25 mouse cellular contexts compared by ENCODE assay signal in the genomic region with DNA sequence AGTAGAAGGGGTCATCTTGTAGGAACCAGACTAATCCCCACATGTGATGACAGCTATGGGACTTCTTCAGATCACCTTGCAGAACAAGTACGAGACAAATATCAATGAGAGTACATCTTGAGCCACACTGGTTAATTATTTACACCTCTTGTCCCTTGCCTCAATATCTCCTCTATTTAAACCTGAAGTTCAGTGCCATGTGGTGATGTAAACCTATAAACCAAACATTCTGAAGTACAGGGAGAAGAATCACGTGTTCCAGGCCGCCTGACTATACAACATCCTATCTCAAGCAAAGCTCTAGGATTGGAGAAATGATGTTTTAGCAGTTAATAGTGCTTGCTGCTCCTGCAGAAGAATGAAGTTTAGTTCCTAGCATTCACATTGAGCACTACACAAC. TPM values are rescaled to one million over a fixed set of nuclear protein-coding genes. Genes with fewer than 3 reads are reported as not detected.
DNase-seq lines count a peak whose midpoint lies in the region; ATAC-seq and TF ChIP-seq lines count a peak whose summit lies in the region.
"Had no signal": no experiment of that assay in that cellular context is flagged by ENCODE, and none has a peak within 500 bp of the region (broad histone marks: within the 10 kb centered on the region; RNA-seq: fewer than 3 reads in every experiment).

No protein-coding gene starts in this region.

- DNase-seq in liver, adult 2 months (ENCODE audit: extremely low read depth, low read depth, low spot score), result peak; percentile 85
- DNase-seq in liver, result no peak
- DNase-seq in liver, postnatal 0 days, result no peak
- no peak for DNase-seq in liver, embryonic 11.5 days (ENCODE audit: low spot score)
- DNase-seq in layer of hippocampus, adult 18-20 months (ENCODE audit: low spot score in 2 of 2), result no peak
- DNase-seq: adrenal gland, adult 8-10 months; adrenal gland, postnatal 14 days; adrenal gland, postnatal 36 days; B cell, adult 2 months; cerebellum, adult 11-12 months; cerebellum, adult 2 months; cerebellum, adult 9-10 months; cerebellum, postnatal 10 days; cerebellum, postnatal 25 days had no signal

- H3K27me3 ChIP-seq in liver, adult 2 months (ENCODE audit: control insufficient read depth, insufficient read depth, low read length), result no peaks in the 10 kb centered on the region
- H3K27me3 ChIP-seq in liver, postnatal 0 days (ENCODE audit: insufficient read depth, low read length), result no peaks in the 10 kb centered on the region
- no peaks in the 10 kb centered on the region for H3K27me3 ChIP-seq in liver, embryonic 11.5 days (replicated peaks; ENCODE audit: control insufficient read depth, insufficient read depth, low read length)
- H3K27me3 ChIP-seq in intestine, embryonic 15.5 days (replicated peaks), result no peaks in the 10 kb centered on the region
- no peaks in the 10 kb centered on the region for H3K27me3 ChIP-seq in intestine, postnatal 0 days (replicated peaks; ENCODE audit: control insufficient read depth, insufficient read depth, low read length)
- no peaks in the 10 kb centered on the region for H3K27me3 ChIP-seq in hindbrain, embryonic 13.5 days
- H3K27me3 ChIP-seq: CH12.LX; embryonic facial prominence, embryonic 12.5 days; forebrain, embryonic 13.5 days; Patski had no signal

- no peak for TF ChIP-seq CTCF in liver, adult 2 months (IDR thresholded peaks at IDR 0.05; ENCODE audit: low read depth, low read length)
- no peak for TF ChIP-seq CTCF in liver, postnatal 0 days (IDR thresholded peaks at IDR 0.05; ENCODE audit: low read depth)
- TF ChIP-seq CTCF in intestine, postnatal 0 days (IDR thresholded peaks at IDR 0.05; ENCODE audit: low read depth), result no peak

- H3K27ac ChIP-seq in liver, adult 2 months (replicated peaks; ENCODE audit: insufficient read depth, low read depth, low read length), result no peak overlapping the region
- H3K27ac ChIP-seq in liver, postnatal 0 days (ENCODE audit: low read depth), result no peak overlapping the region
- H3K27ac ChIP-seq in liver, embryonic 11.5 days (ENCODE audit: low read depth, low read length), result no peak overlapping the region
- no peak overlapping the region for H3K27ac ChIP-seq in intestine, embryonic 15.5 days
- no peak overlapping the region for H3K27ac ChIP-seq in intestine, postnatal 0 days (ENCODE audit: low read depth, low read length)
- no peak overlapping the region for H3K27ac ChIP-seq in hindbrain, embryonic 13.5 days
- H3K27ac ChIP-seq: embryonic facial prominence, embryonic 10.5 days; embryonic facial prominence, embryonic 12.5 days; forebrain, embryonic 13.5 days had no signal

- H3K4me1 ChIP-seq in liver, adult 2 months (ENCODE audit: control insufficient read depth, insufficient read depth, low read length), result peaks cover 4% of the 10 kb centered on the region; the same call in 1 of the 2 replicates
- 0 out of 2 replicates have a peak, but pooled peaks cover 4% of the 10 kb centered on the region for H3K4me1 ChIP-seq in liver, postnatal 0 days (ENCODE audit: insufficient read depth)
- H3K4me1 ChIP-seq in liver, embryonic 11.5 days (replicated peaks; ENCODE audit: control insufficient read depth, insufficient read depth, low read length), result no peaks in the 10 kb centered on the region
- H3K4me1 ChIP-seq in intestine, embryonic 15.5 days (replicated peaks), result no peaks in the 10 kb centered on the region
- H3K4me1 ChIP-seq in intestine, postnatal 0 days (replicated peaks; ENCODE audit: control insufficient read depth, insufficient read depth, low read length), result no peaks in the 10 kb centered on the region
- H3K4me1 ChIP-seq in hindbrain, embryonic 13.5 days (replicated peaks), result no peaks in the 10 kb centered on the region
- H3K4me1 ChIP-seq: embryonic facial prominence, embryonic 10.5 days; embryonic facial prominence, embryonic 12.5 days; forebrain, embryonic 13.5 days had no signal

- no peak for TF ChIP-seq POLR2A in liver, adult 2 months (IDR thresholded peaks at IDR 0.05; ENCODE audit: extremely low read depth, insufficient read depth, low read length)

- no peak overlapping the region for H3K4me3 ChIP-seq in liver, adult 2 months (ENCODE audit: insufficient read depth, low read depth, low read length)
- H3K4me3 ChIP-seq in liver, postnatal 0 days (ENCODE audit: low read depth, low read length), result no peak overlapping the region
- H3K4me3 ChIP-seq in liver, embryonic 11.5 days (ENCODE audit: low read depth, low read length), result no peak overlapping the region
- H3K4me3 ChIP-seq in intestine, embryonic 15.5 days (replicated peaks), result no peak overlapping the region
- no peak overlapping the region for H3K4me3 ChIP-seq in intestine, postnatal 0 days (ENCODE audit: low read depth, low read length)
- no peak overlapping the region for H3K4me3 ChIP-seq in hindbrain, embryonic 13.5 days
- H3K4me3 ChIP-seq: embryonic facial prominence, embryonic 10.5 days; embryonic facial prominence, embryonic 12.5 days; forebrain, embryonic 13.5 days had no signal

- 22% methylated on average over 3 of the region's 3 CpGs for WGBS in liver, adult 2 months
- 60% methylated on average over 3 of the region's 3 CpGs for WGBS in liver, postnatal 0 days (ENCODE audit: insufficient replicate concordance)
- WGBS in liver, embryonic 11.5 days, result 90% methylated on average over 3 of the region's 3 CpGs
- WGBS in intestine, embryonic 15.5 days, result 57% methylated on average over 3 of the region's 3 CpGs
- 45% methylated on average over 3 of the region's 3 CpGs for WGBS in intestine, postnatal 0 days
- WGBS in hindbrain, embryonic 13.5 days, result 96% methylated on average over 3 of the region's 3 CpGs

- H3K9ac ChIP-seq in liver, adult 2 months (ENCODE audit: low read depth, low read length), result no peak overlapping the region
- no peak overlapping the region for H3K9ac ChIP-seq in liver, postnatal 0 days (replicated peaks)
- no peak overlapping the region for H3K9ac ChIP-seq in liver, embryonic 11.5 days (ENCODE audit: low read depth, low read length)
- H3K9ac ChIP-seq in intestine, embryonic 15.5 days, result no peak overlapping the region
- no peak overlapping the region for H3K9ac ChIP-seq in intestine, postnatal 0 days (ENCODE audit: low read depth, low read length)
- H3K9ac ChIP-seq in hindbrain, embryonic 13.5 days, result no peak overlapping the region
- H3K9ac ChIP-seq: embryonic facial prominence, embryonic 12.5 days; forebrain, embryonic 13.5 days had no signal

- peaks cover 52% of the 10 kb centered on the region for H3K36me3 ChIP-seq in liver, adult 2 months (ENCODE audit: control insufficient read depth, insufficient read depth, low read length)
- H3K36me3 ChIP-seq in liver, postnatal 0 days (replicated peaks; ENCODE audit: insufficient read depth, low read length), result peaks cover 44% of the 10 kb centered on the region
- peaks cover 37% of the 10 kb centered on the region for H3K36me3 ChIP-seq in liver, embryonic 11.5 days (ENCODE audit: control insufficient read depth, insufficient read depth, low read length)
- peaks cover 23% of the 10 kb centered on the region for H3K36me3 ChIP-seq in intestine, embryonic 15.5 days
- peaks cover 62% of the 10 kb centered on the region for H3K36me3 ChIP-seq in intestine, postnatal 0 days (ENCODE audit: control insufficient read depth, insufficient read depth)
- H3K36me3 ChIP-seq in hindbrain, embryonic 13.5 days, result peaks cover 88% of the 10 kb centered on the region

- ATAC-seq in liver, postnatal 0 days, result peak; percentile 75
- no peak for ATAC-seq in liver, embryonic 11.5 days (replicated peaks; ENCODE audit: low FRiP score)
- peak; percentile 65; the same call in 1 of the 2 replicates for ATAC-seq in intestine, embryonic 15.5 days
- peak; percentile 67 for ATAC-seq in intestine, postnatal 0 days
- no peak for ATAC-seq in hindbrain, embryonic 13.5 days (ENCODE audit: low FRiP score)
- ATAC-seq: activated CD4-positive, CD25-positive, alpha-beta regulatory T cell, adult 4 months; CD4-positive, CD25-positive, alpha-beta regulatory T cell, adult 4 months; forebrain, embryonic 13.5 days; Patski had no signal

- H3K9me3 ChIP-seq in liver, postnatal 0 days (ENCODE audit: low read length), result no peaks in the 10 kb centered on the region
- H3K9me3 ChIP-seq in liver, embryonic 11.5 days (ENCODE audit: control insufficient read depth, low read length), result no peaks in the 10 kb centered on the region
- no peaks in the 10 kb centered on the region for H3K9me3 ChIP-seq in intestine, embryonic 15.5 days
- H3K9me3 ChIP-seq in intestine, postnatal 0 days (ENCODE audit: control insufficient read depth), result no peaks in the 10 kb centered on the region
- H3K9me3 ChIP-seq in hindbrain, embryonic 13.5 days, result no peaks in the 10 kb centered on the region
- H3K9me3 ChIP-seq: embryonic facial prominence, embryonic 10.5 days; embryonic facial prominence, embryonic 12.5 days; forebrain, embryonic 13.5 days; G1E had no signal

- no peak overlapping the region for H3K4me2 ChIP-seq in liver, postnatal 0 days (ENCODE audit: low read depth, low read length)
- H3K4me2 ChIP-seq in liver, embryonic 11.5 days, result no peak overlapping the region
- no peak overlapping the region for H3K4me2 ChIP-seq in intestine, embryonic 15.5 days (replicated peaks)
- no peak overlapping the region for H3K4me2 ChIP-seq in intestine, postnatal 0 days (replicated peaks; ENCODE audit: low read depth)
- H3K4me2 ChIP-seq in hindbrain, embryonic 13.5 days, result no peak overlapping the region
- H3K4me2 ChIP-seq: embryonic facial prominence, embryonic 12.5 days; forebrain, embryonic 13.5 days had no signal

- H3K79me2 ChIP-seq in liver, adult 2 months (ENCODE audit: control insufficient read depth, insufficient read depth, low read length), result no peaks in the 10 kb centered on the region

- no peak for TF ChIP-seq EP300 in liver, postnatal 0 days (IDR thresholded peaks at IDR 0.05; ENCODE audit: low read depth)

RNA-seq across cellular contexts. Expression of a gene that starts 31.9 kb away (rescaled TPM):
- total RNA-seq in liver, adult 2 months (2014; rRNA removed), result 7.6 and 9.9 TPM in 2 replicates
- 23.0 and 24.1 TPM in 2 replicates for polyA plus RNA-seq in liver, adult 2 months (2012; rRNA removed)
- polyA plus RNA-seq in liver, postnatal 0 days (2015; fragmentation: Nextera tagmentation; extraction: Ambion mirVana), result 8.3 and 10.7 TPM in 2 replicates
- polyA plus RNA-seq in liver, embryonic 11.5 days (2014; fragmentation: Nextera tagmentation; extraction: Ambion mirVana), result 12.9 and 14.6 TPM in 2 replicates
- polyA plus RNA-seq in intestine, embryonic 15.5 days (2015; fragmentation: Nextera tagmentation; extraction: Ambion mirVana), result 20.8 and 22.5 TPM in 2 replicates
- 10.1 and 10.7 TPM in 2 replicates for polyA plus RNA-seq in intestine, postnatal 0 days (2015; fragmentation: Nextera tagmentation; extraction: Ambion mirVana)
- 10 to 100 TPM; 79.9 to 88.1 TPM for total RNA-seq in layer of hippocampus, adult 18-20 months (2021)
- polyA plus RNA-seq in hindbrain, embryonic 13.5 days (2015; fragmentation: Nextera tagmentation; extraction: Ambion mirVana), result 46.4 and 50.3 TPM in 2 replicates

RNA-seq across cellular contexts. Expression of a gene that starts 36.0 kb away (rescaled TPM):
- total RNA-seq in liver, adult 2 months (2014; rRNA removed), result 26.7 and 29.3 TPM in 2 replicates
- polyA plus RNA-seq in liver, adult 2 months (2012; rRNA removed), result 19.0 and 27.7 TPM in 2 replicates
- 5.8 and 6.8 TPM in 2 replicates for polyA plus RNA-seq in liver, postnatal 0 days (2015; fragmentation: Nextera tagmentation; extraction: Ambion mirVana)
- 12.2 and 13.6 TPM in 2 replicates for polyA plus RNA-seq in liver, embryonic 11.5 days (2014; fragmentation: Nextera tagmentation; extraction: Ambion mirVana)
- 18.5 and 20.2 TPM in 2 replicates for polyA plus RNA-seq in intestine, embryonic 15.5 days (2015; fragmentation: Nextera tagmentation; extraction: Ambion mirVana)
- 16.9 and 17.3 TPM in 2 replicates for polyA plus RNA-seq in intestine, postnatal 0 days (2015; fragmentation: Nextera tagmentation; extraction: Ambion mirVana)
- total RNA-seq in layer of hippocampus, adult 18-20 months (2021), result 10 to 100 TPM; 21.4 to 23.1 TPM
- polyA plus RNA-seq in hindbrain, embryonic 13.5 days (2015; fragmentation: Nextera tagmentation; extraction: Ambion mirVana), result 24.0 and 28.8 TPM in 2 replicates

RNA-seq across cellular contexts. Expression of a gene that starts 36.4 kb away (rescaled TPM):
- 16.3 and 18.5 TPM in 2 replicates for total RNA-seq in liver, adult 2 months (2014; rRNA removed)
- 11.2 and 12.4 TPM in 2 replicates for polyA plus RNA-seq in liver, adult 2 months (2012; rRNA removed)
- 13.0 and 15.9 TPM in 2 replicates for polyA plus RNA-seq in liver, postnatal 0 days (2015; fragmentation: Nextera tagmentation; extraction: Ambion mirVana)
- polyA plus RNA-seq in liver, embryonic 11.5 days (2014; fragmentation: Nextera tagmentation; extraction: Ambion mirVana), result 33.7 and 37.3 TPM in 2 replicates
- polyA plus RNA-seq in intestine, embryonic 15.5 days (2015; fragmentation: Nextera tagmentation; extraction: Ambion mirVana), result 36.2 and 36.9 TPM in 2 replicates
- 21.5 and 27.6 TPM in 2 replicates for polyA plus RNA-seq in intestine, postnatal 0 days (2015; fragmentation: Nextera tagmentation; extraction: Ambion mirVana)
- total RNA-seq in layer of hippocampus, adult 18-20 months (2021), result 10 to 100 TPM; 71.8 to 73.2 TPM
- 106 and 110 TPM in 2 replicates for polyA plus RNA-seq in hindbrain, embryonic 13.5 days (2015; fragmentation: Nextera tagmentation; extraction: Ambion mirVana)

RNA-seq across cellular contexts. Expression of a gene that starts 41.8 kb away (rescaled TPM):
- 4.1 and 5.0 TPM in 2 replicates for total RNA-seq in liver, adult 2 months (2014; rRNA removed)
- polyA plus RNA-seq in liver, adult 2 months (2012; rRNA removed), result 7.1 and 8.3 TPM in 2 replicates
- polyA plus RNA-seq in liver, postnatal 0 days (2015; fragmentation: Nextera tagmentation; extraction: Ambion mirVana), result 6.1 and 6.6 TPM in 2 replicates
- polyA plus RNA-seq in liver, embryonic 11.5 days (2014; fragmentation: Nextera tagmentation; extraction: Ambion mirVana), result 10.3 and 12.9 TPM in 2 replicates
- polyA plus RNA-seq in intestine, embryonic 15.5 days (2015; fragmentation: Nextera tagmentation; extraction: Ambion mirVana), result 21.1 and 24.9 TPM in 2 replicates
- 12.4 and 15.5 TPM in 2 replicates for polyA plus RNA-seq in intestine, postnatal 0 days (2015; fragmentation: Nextera tagmentation; extraction: Ambion mirVana)
- total RNA-seq in layer of hippocampus, adult 18-20 months (2021), result 10 to 100 TPM; 11.3 to 13.2 TPM
- 12.4 and 15.8 TPM in 2 replicates for polyA plus RNA-seq in hindbrain, embryonic 13.5 days (2015; fragmentation: Nextera tagmentation; extraction: Ambion mirVana)

Comparison
In these comparisons a context has a peak if more than half of its experiments do, and no peak if none do; other contexts are left out.
1. ATAC-seq: peak in liver, postnatal 0 days (single experiment), intestine, embryonic 15.5 days (single experiment) and intestine, postnatal 0 days (single experiment); none in liver, embryonic 11.5 days (single experiment) and hindbrain, embryonic 13.5 days (single experiment).